8 mouse cellular contexts compared by ENCODE assay signal in the genomic region with DNA sequence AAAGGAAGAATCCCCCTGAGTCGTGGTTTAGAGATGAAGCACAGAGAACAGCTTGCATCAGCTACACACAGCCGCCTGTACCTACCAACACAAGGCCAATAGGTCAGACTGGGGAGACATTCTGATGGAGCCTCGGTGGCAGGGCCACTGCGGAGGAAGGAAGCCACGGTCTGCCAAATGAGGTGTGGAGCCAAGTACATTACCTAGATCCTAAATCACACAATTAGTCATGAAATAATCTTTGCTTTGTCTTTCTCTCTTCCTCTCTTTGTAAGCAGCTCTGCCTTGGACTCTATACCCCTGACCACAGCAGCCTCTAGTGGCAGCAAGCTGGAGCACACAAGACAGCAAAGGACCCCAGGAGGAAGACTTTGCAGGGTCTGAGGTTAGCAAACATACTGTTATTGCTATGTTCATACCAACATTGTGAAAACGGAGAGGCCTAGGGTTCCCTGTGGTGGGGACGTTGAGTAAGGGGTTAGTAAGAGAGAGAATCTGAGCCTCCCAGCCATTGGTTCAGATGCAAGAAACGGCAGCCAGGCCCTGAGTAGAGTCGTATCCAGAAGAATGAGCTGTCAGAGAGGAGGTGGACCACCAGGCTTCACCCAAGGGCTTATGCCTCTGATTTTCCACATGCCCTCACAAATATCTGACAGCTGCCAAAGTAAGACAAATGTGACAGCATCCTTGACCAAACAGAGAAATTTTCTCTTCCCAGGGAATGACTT.
DNase-seq lines count a peak whose midpoint lies in the region; ATAC-seq and TF ChIP-seq lines count a peak whose summit lies in the region.

No protein-coding gene starts in this region.

- no peak overlapping the region for H3K4me2 ChIP-seq in liver, embryonic 11.5 days
- H3K4me2 ChIP-seq in hindbrain, embryonic 16.5 days (ENCODE audit: low read length) = peak overlapping the region; percentile 27; the same call in 1 of the 2 replicates
- no peak overlapping the region for H3K4me2 ChIP-seq in liver, postnatal 0 days (ENCODE audit: low read depth, low read length)

- no peak for ATAC-seq in liver, embryonic 11.5 days (replicated peaks; ENCODE audit: low FRiP score)
- ATAC-seq in hindbrain, embryonic 16.5 days = peak; percentile 92
- no peak for ATAC-seq in liver, postnatal 0 days

- no peaks in the 10 kb centered on the region for H3K36me3 ChIP-seq in liver, adult 2 months (ENCODE audit: control insufficient read depth, insufficient read depth, low read length)
- H3K36me3 ChIP-seq in liver, embryonic 11.5 days (ENCODE audit: control insufficient read depth, insufficient read depth, low read length) = no peaks in the 10 kb centered on the region
- H3K36me3 ChIP-seq in forebrain, embryonic 10.5 days (replicated peaks) = no peaks in the 10 kb centered on the region
- H3K36me3 ChIP-seq in hindbrain, embryonic 16.5 days (ENCODE audit: control insufficient read depth, insufficient read depth, low read length) = no peaks in the 10 kb centered on the region
- H3K36me3 ChIP-seq in liver, postnatal 0 days (replicated peaks; ENCODE audit: insufficient read depth, low read length) = no peaks in the 10 kb centered on the region

- H3K4me3 ChIP-seq in liver, adult 2 months (ENCODE audit: insufficient read depth, low read depth, low read length) = no peak overlapping the region
- H3K4me3 ChIP-seq in liver, embryonic 11.5 days (ENCODE audit: low read depth, low read length) = no peak overlapping the region
- H3K4me3 ChIP-seq in forebrain, embryonic 10.5 days = no peak overlapping the region
- H3K4me3 ChIP-seq in hindbrain, embryonic 16.5 days (ENCODE audit: low read length) = no peak overlapping the region
- H3K4me3 ChIP-seq in liver, postnatal 0 days (ENCODE audit: low read depth, low read length) = no peak overlapping the region

- no peaks in the 10 kb centered on the region for H3K27me3 ChIP-seq in liver, adult 2 months (ENCODE audit: control insufficient read depth, insufficient read depth, low read length)
- H3K27me3 ChIP-seq in liver, embryonic 11.5 days (replicated peaks; ENCODE audit: control insufficient read depth, insufficient read depth, low read length) = no peaks in the 10 kb centered on the region
- H3K27me3 ChIP-seq in forebrain, embryonic 10.5 days (ENCODE audit: poor library complexity, severe bottlenecking) = no peaks in the 10 kb centered on the region
- H3K27me3 ChIP-seq in hindbrain, embryonic 16.5 days (replicated peaks; ENCODE audit: control insufficient read depth, insufficient read depth, low read length) = no peaks in the 10 kb centered on the region
- no peaks in the 10 kb centered on the region for H3K27me3 ChIP-seq in liver, postnatal 0 days (ENCODE audit: insufficient read depth, low read length)

- no peak for TF ChIP-seq POLR2A in liver, adult 2 months (IDR thresholded peaks at IDR 0.05; ENCODE audit: extremely low read depth, insufficient read depth, low read length)

- 65% methylated on average over 9 of the region's 9 CpGs for WGBS in liver, adult 2 months
- 55% methylated on average over 9 of the region's 9 CpGs for WGBS in liver, embryonic 11.5 days
- 73% methylated on average over 9 of the region's 9 CpGs for WGBS in forebrain, embryonic 10.5 days
- 44% methylated on average over 9 of the region's 9 CpGs for WGBS in hindbrain, embryonic 16.5 days
- WGBS in liver, postnatal 0 days (ENCODE audit: insufficient replicate concordance) = 61% methylated on average over 9 of the region's 9 CpGs

- no peak overlapping the region for H3K9ac ChIP-seq in liver, adult 2 months (ENCODE audit: low read depth, low read length)
- H3K9ac ChIP-seq in liver, embryonic 11.5 days (ENCODE audit: low read depth, low read length) = no peak overlapping the region
- no peak overlapping the region for H3K9ac ChIP-seq in hindbrain, embryonic 16.5 days (ENCODE audit: low read depth, low read length)
- H3K9ac ChIP-seq in liver, postnatal 0 days (replicated peaks) = no peak overlapping the region

- TF ChIP-seq EP300 in liver, postnatal 0 days (IDR thresholded peaks at IDR 0.05; ENCODE audit: low read depth) = no peak

- no peaks in the 10 kb centered on the region for H3K4me1 ChIP-seq in liver, adult 2 months (ENCODE audit: control insufficient read depth, insufficient read depth, low read length)
- H3K4me1 ChIP-seq in liver, embryonic 11.5 days (replicated peaks; ENCODE audit: control insufficient read depth, insufficient read depth, low read length) = no peaks in the 10 kb centered on the region
- H3K4me1 ChIP-seq in forebrain, embryonic 10.5 days = peaks cover 3% of the 10 kb centered on the region; the same call in 1 of the 2 replicates
- H3K4me1 ChIP-seq in hindbrain, embryonic 16.5 days (ENCODE audit: control insufficient read depth, insufficient read depth, low read depth, low read length) = peaks cover 4% of the 10 kb centered on the region
- no peaks in the 10 kb centered on the region for H3K4me1 ChIP-seq in liver, postnatal 0 days (ENCODE audit: insufficient read depth)

- no peak overlapping the region for H3K27ac ChIP-seq in liver, adult 2 months (replicated peaks; ENCODE audit: insufficient read depth, low read depth, low read length)
- H3K27ac ChIP-seq in liver, embryonic 11.5 days (ENCODE audit: low read depth, low read length) = no peak overlapping the region
- peak overlapping the region; percentile 60 for H3K27ac ChIP-seq in forebrain, embryonic 10.5 days
- peak overlapping the region; percentile 52; the same call in 1 of the 2 replicates for H3K27ac ChIP-seq in hindbrain, embryonic 16.5 days (ENCODE audit: low read depth, low read length)
- no peak overlapping the region for H3K27ac ChIP-seq in liver, postnatal 0 days (ENCODE audit: low read depth)

- H3K79me2 ChIP-seq in liver, adult 2 months (ENCODE audit: control insufficient read depth, insufficient read depth, low read length) = no peaks in the 10 kb centered on the region

- H3K9me3 ChIP-seq in liver, embryonic 11.5 days (ENCODE audit: control insufficient read depth, low read length) = no peaks in the 10 kb centered on the region
- no peaks in the 10 kb centered on the region for H3K9me3 ChIP-seq in forebrain, embryonic 10.5 days
- no peaks in the 10 kb centered on the region for H3K9me3 ChIP-seq in hindbrain, embryonic 16.5 days (ENCODE audit: control insufficient read depth, low read length)
- no peaks in the 10 kb centered on the region for H3K9me3 ChIP-seq in liver, postnatal 0 days (ENCODE audit: low read length)

- TF ChIP-seq CTCF in liver, adult 2 months (IDR thresholded peaks at IDR 0.05; ENCODE audit: low read depth, low read length) = peak; percentile 58; the same call in 1 of the 2 replicates
- peak; percentile 54 for TF ChIP-seq CTCF in liver, postnatal 0 days (IDR thresholded peaks at IDR 0.05; ENCODE audit: low read depth)

- DNase-seq in liver, adult 2 months (ENCODE audit: extremely low read depth, low read depth, low spot score) = no peak
- no peak for DNase-seq in liver, embryonic 11.5 days (ENCODE audit: low spot score)
- peak; percentile 56 to 70 for DNase-seq in adrenal gland, postnatal 36 days
- peak; percentile 39 for DNase-seq in forebrain, embryonic 10.5 days (ENCODE audit: extremely low spot score, low spot score)
- DNase-seq in liver, postnatal 0 days = no peak
- DNase-seq in right cerebral cortex, adult 18-20 months = peak; percentile 62
- no peak for DNase-seq in natural killer cell, adult 2 months (ENCODE audit: low spot score in 2 of 2)

Comparison
In these comparisons a context has a peak if more than half of its experiments do, and no peak if none do; other contexts are left out.
1. DNase-seq: peak in adrenal gland, postnatal 36 days (2 of 2), forebrain, embryonic 10.5 days (single experiment) and right cerebral cortex, adult 18-20 months (single experiment); none in liver, adult 2 months (single experiment), liver, embryonic 11.5 days (single experiment), liver, postnatal 0 days (single experiment) and natural killer cell, adult 2 months (0 of 2).
2. H3K27ac ChIP-seq: peak in forebrain, embryonic 10.5 days (single experiment) and hindbrain, embryonic 16.5 days (single experiment); none in liver, adult 2 months (single experiment), liver, embryonic 11.5 days (single experiment) and liver, postnatal 0 days (single experiment).